Comparison of ENCODE assay signal across 8 mouse cellular contexts in genomic region chr2:161108933-161109371, GRCm38 (mm10). TPM values are rescaled to one million over a fixed set of nuclear protein-coding genes. Genes with fewer than 3 reads are reported as not detected.
DNase-seq lines count a peak whose midpoint lies in the region; ATAC-seq and TF ChIP-seq lines count a peak whose summit lies in the region.

TSS of gene Chd6 (minus strand) at chr2:161109075.

- peak within 1 kb of the TSS; percentile 77 for H3K4me2 ChIP-seq in forebrain, embryonic 13.5 days
- peak within 1 kb of the TSS; percentile 98 for H3K4me2 ChIP-seq in liver, postnatal 0 days (ENCODE audit: low read depth, low read length)
- H3K4me2 ChIP-seq in neural tube, embryonic 14.5 days (ENCODE audit: low read depth, low read length), result peak within 1 kb of the TSS; percentile 66

- no peak for TF ChIP-seq CTCF in ES-Bruce4 (IDR thresholded peaks at IDR 0.05; ENCODE audit: low read depth, low read length)
- TF ChIP-seq CTCF in liver, postnatal 0 days (IDR thresholded peaks at IDR 0.05; ENCODE audit: low read depth), result no peak

- DNase-seq in heart, postnatal 10 days, result peak; percentile 99
- peak; percentile 97 for DNase-seq in large intestine, adult 2 months (ENCODE audit: low read depth, low spot score)
- peak; percentile 96 for DNase-seq in liver, postnatal 0 days
- peak; percentile 98 for DNase-seq in testis, postnatal 10 days (ENCODE audit: low spot score)

- WGBS in forebrain, embryonic 13.5 days, result 1% methylated on average over 26 of the region's 27 CpGs
- 2% methylated on average over 25 of the region's 27 CpGs for WGBS in large intestine, adult 2 months
- WGBS in liver, postnatal 0 days (ENCODE audit: insufficient replicate concordance), result under 1% methylated on average over 26 of the region's 27 CpGs
- WGBS in neural tube, embryonic 14.5 days, result 0% methylated on average over 24 of the region's 27 CpGs

- no peaks in the 10 kb centered on the region for H3K4me1 ChIP-seq in ES-Bruce4 (ENCODE audit: control insufficient read depth, insufficient read depth, low read length)
- peaks cover 38% of the 10 kb centered on the region for H3K4me1 ChIP-seq in forebrain, embryonic 13.5 days
- peaks cover 8% of the 10 kb centered on the region for H3K4me1 ChIP-seq in liver, postnatal 0 days (ENCODE audit: insufficient read depth)
- H3K4me1 ChIP-seq in neural tube, embryonic 14.5 days (ENCODE audit: control insufficient read depth, insufficient read depth, low read length), result peaks cover 19% of the 10 kb centered on the region

- H3K36me3 ChIP-seq in ES-Bruce4 (ENCODE audit: control insufficient read depth, insufficient read depth, low read length, poor library complexity, severe bottlenecking), result no peaks in the 10 kb centered on the region
- no peaks in the 10 kb centered on the region for H3K36me3 ChIP-seq in forebrain, embryonic 13.5 days (ENCODE audit: poor library complexity, severe bottlenecking)
- H3K36me3 ChIP-seq in liver, postnatal 0 days (replicated peaks; ENCODE audit: insufficient read depth, low read length), result no peaks in the 10 kb centered on the region
- no peaks in the 10 kb centered on the region for H3K36me3 ChIP-seq in neural tube, embryonic 14.5 days (ENCODE audit: control insufficient read depth, insufficient read depth, low read length)

- peak within 1 kb of the TSS; percentile 94 for H3K9ac ChIP-seq in ES-Bruce4 (ENCODE audit: low read depth, poor library complexity, severe bottlenecking)
- peak within 1 kb of the TSS; percentile 86 for H3K9ac ChIP-seq in forebrain, embryonic 13.5 days
- H3K9ac ChIP-seq in liver, postnatal 0 days (replicated peaks), result peak within 1 kb of the TSS; percentile 86
- H3K9ac ChIP-seq in neural tube, embryonic 14.5 days (replicated peaks; ENCODE audit: low read depth, low read length), result peak within 1 kb of the TSS; percentile 86

- intact Hi-C loops in heart, postnatal 10 days (cut with DNase I), result no loop called here

- peak; percentile 100 for ATAC-seq in cerebellum, adult (ENCODE audit: insufficient number of reproducible peaks, low FRiP score, low TSS enrichment)
- peak; percentile 99 for ATAC-seq in forebrain, embryonic 13.5 days
- ATAC-seq in liver, postnatal 0 days, result peak; percentile 98
- ATAC-seq in neural tube, embryonic 14.5 days (ENCODE audit: low read depth), result peak; percentile 99

- no peaks in the 10 kb centered on the region for H3K9me3 ChIP-seq in ES-Bruce4 (replicated peaks; ENCODE audit: control insufficient read depth, insufficient read depth, low read length, poor library complexity, severe bottlenecking)
- no peaks in the 10 kb centered on the region for H3K9me3 ChIP-seq in forebrain, embryonic 13.5 days (replicated peaks)
- no peaks in the 10 kb centered on the region for H3K9me3 ChIP-seq in liver, postnatal 0 days (ENCODE audit: low read length)
- H3K9me3 ChIP-seq in neural tube, embryonic 14.5 days (ENCODE audit: control insufficient read depth, low read length), result no peaks in the 10 kb centered on the region

- H3K27ac ChIP-seq in ES-Bruce4 (ENCODE audit: insufficient read depth, low read length), result peak within 1 kb of the TSS; percentile 45; the same call in 1 of the 2 replicates
- H3K27ac ChIP-seq in forebrain, embryonic 13.5 days, result peak within 1 kb of the TSS; percentile 98
- H3K27ac ChIP-seq in liver, postnatal 0 days (ENCODE audit: low read depth), result peak within 1 kb of the TSS; percentile 97
- peak within 1 kb of the TSS; percentile 96 for H3K27ac ChIP-seq in neural tube, embryonic 14.5 days (ENCODE audit: low read depth, low read length)

- no peaks in the 10 kb centered on the region for H3K27me3 ChIP-seq in ES-Bruce4 (ENCODE audit: control insufficient read depth, insufficient read depth, low read length, poor library complexity, severe bottlenecking)
- H3K27me3 ChIP-seq in forebrain, embryonic 13.5 days, result no peaks in the 10 kb centered on the region
- no peaks in the 10 kb centered on the region for H3K27me3 ChIP-seq in liver, postnatal 0 days (ENCODE audit: insufficient read depth, low read length)
- H3K27me3 ChIP-seq in neural tube, embryonic 14.5 days (ENCODE audit: control insufficient read depth, insufficient read depth, low read length), result no peaks in the 10 kb centered on the region

- TF ChIP-seq POLR2A in ES-Bruce4 (IDR thresholded peaks at IDR 0.05; ENCODE audit: insufficient read depth, low read length), result no peak

- H3K4me3 ChIP-seq in ES-Bruce4 (ENCODE audit: low read depth, low read length), result peak within 1 kb of the TSS; percentile 75
- peak within 1 kb of the TSS; percentile 72 for H3K4me3 ChIP-seq in forebrain, embryonic 13.5 days
- H3K4me3 ChIP-seq in liver, postnatal 0 days (ENCODE audit: low read depth, low read length), result peak within 1 kb of the TSS; percentile 72
- H3K4me3 ChIP-seq in neural tube, embryonic 14.5 days (ENCODE audit: low read depth, low read length), result peak within 1 kb of the TSS; percentile 91

- TF ChIP-seq EP300 in ES-Bruce4 (IDR thresholded peaks at IDR 0.05; ENCODE audit: insufficient read depth, low read depth, low read length), result no peak
- no peak for TF ChIP-seq EP300 in liver, postnatal 0 days (IDR thresholded peaks at IDR 0.05; ENCODE audit: low read depth)

RNA-seq across cellular contexts. Expression of gene Chd6, which starts in this region (rescaled TPM):
- polyA plus RNA-seq in ES-Bruce4 (2011; ENCODE audit: insufficient read depth, insufficient read length, low read depth, missing spikeins), result 75.9 and 90.4 TPM in 2 replicates
- polyA plus RNA-seq in forebrain, embryonic 13.5 days (2015; fragmentation: Nextera tagmentation; extraction: Ambion mirVana), result 40.4 and 44.4 TPM in 2 replicates
- 10 to 100 TPM; 49.0 to 85.3 TPM for total RNA-seq in heart, postnatal 10 days (2021)
- polyA plus RNA-seq in large intestine, adult 2 months (2012; rRNA removed), result 2.7 and 6.2 TPM in 2 replicates
- polyA plus RNA-seq in liver, postnatal 0 days (2015; fragmentation: Nextera tagmentation; extraction: Ambion mirVana), result 4.0 and 4.6 TPM in 2 replicates
- 35.7 and 45.6 TPM in 2 replicates for polyA plus RNA-seq in neural tube, embryonic 14.5 days (2014; fragmentation: Nextera tagmentation; extraction: Ambion mirVana)

Comparison
In these comparisons a context has a peak if more than half of its experiments do, and no peak if none do; other contexts are left out.
1. Peak in every context shown above with its lines: DNase-seq, ATAC-seq, H3K4me3 ChIP-seq and H3K27ac ChIP-seq.
2. H3K27ac ChIP-seq: peak in every context shown above with its lines; median percentile 98 in forebrain, embryonic 13.5 days; 97 in liver, postnatal 0 days; 96 in neural tube, embryonic 14.5 days; 45 in ES-Bruce4.